In the genomic region with DNA sequence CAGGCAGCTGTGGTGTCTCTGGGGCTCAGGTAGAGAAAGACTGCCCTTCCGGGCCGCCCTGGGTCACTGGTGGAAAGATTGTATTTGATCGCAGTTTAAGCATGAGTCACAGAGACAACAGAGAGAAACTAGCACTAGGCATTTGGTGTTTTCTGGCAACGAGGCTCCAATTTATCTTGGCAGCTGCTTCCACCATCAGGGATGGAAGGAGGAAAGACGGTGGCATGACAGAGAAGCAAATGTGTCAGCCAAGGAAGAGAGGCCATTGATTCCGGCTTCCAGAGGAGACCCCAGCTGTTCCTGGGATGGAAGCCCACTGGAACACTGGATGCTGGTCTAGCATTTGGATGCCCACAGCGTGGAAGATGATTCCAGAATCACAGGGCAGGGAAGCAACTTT, we compare ENCODE assay signal across 9 mouse cellular contexts.
DNase-seq lines count a peak whose midpoint lies in the region; ATAC-seq and TF ChIP-seq lines count a peak whose summit lies in the region.
"Had no signal": no experiment of that assay in that cellular context is flagged by ENCODE, and none has a peak within 500 bp of the region (broad histone marks: within the 10 kb centered on the region; RNA-seq: fewer than 3 reads in every experiment).

No protein-coding gene starts in this region.

- H3K27ac ChIP-seq in cerebellum, adult 2 months (ENCODE audit: insufficient read depth, low read length) = peak overlapping the region; percentile 48; the same call in 1 of the 2 replicates
- peak overlapping the region; percentile 87 for H3K27ac ChIP-seq in layer of hippocampus, adult 2 months
- H3K27ac ChIP-seq: gastrocnemius, adult 2 months had no signal

- no peak overlapping the region for H3K4me3 ChIP-seq in cerebellum, adult 2 months (replicated peaks; ENCODE audit: insufficient read depth, low read depth, low read length)
- H3K4me3 ChIP-seq in layer of hippocampus, adult 2 months = no peak overlapping the region
- H3K4me3 ChIP-seq: gastrocnemius, adult 2 months had no signal

- POLR2A ChIA-PET in Patski (lab: Charles Lee) = no interaction called here

- TF ChIP-seq POLR2A in cerebellum, adult 2 months (IDR thresholded peaks at IDR 0.05; ENCODE audit: borderline replicate concordance, insufficient read depth, low read length) = no peak

- H3K27me3 ChIP-seq in Patski = peaks cover 3% of the 10 kb centered on the region
- no peaks in the 10 kb centered on the region for H3K27me3 ChIP-seq in cerebellum, adult 2 months (ENCODE audit: control insufficient read depth, insufficient read depth, low read length)

- in situ Hi-C loops in Patski (cut with MboI; ENCODE audit: low pct_unique_long_range_greater_than_20kb) = no loop called here

- no peak for TF ChIP-seq CTCF in Patski (IDR thresholded peaks at IDR 0.05)
- TF ChIP-seq CTCF in cerebellum, adult 2 months (IDR thresholded peaks at IDR 0.05; ENCODE audit: borderline replicate concordance, insufficient read depth, low read depth, low read length) = no peak
- no peak for TF ChIP-seq CTCF in layer of hippocampus, adult 2 months (conservative IDR thresholded peaks at IDR 0.05)

- peaks cover 16% of the 10 kb centered on the region for H3K4me1 ChIP-seq in cerebellum, adult 2 months (ENCODE audit: control insufficient read depth, insufficient read depth, low read length)

- 7% methylated on average over 7 of the region's 7 CpGs for WGBS in cerebellum, adult 2 months

- ATAC-seq in Patski = peak; percentile 35
- ATAC-seq in megakaryocyte-erythroid progenitor cell, adult 5-6 weeks (replicated peaks; ENCODE audit: low FRiP score, low TSS enrichment, poor library complexity, severe bottlenecking) = no peak

- DNase-seq in frontal cortex, postnatal 36 days (ENCODE audit: low spot score in 2 of 2) = peak; percentile 24 to 46
- DNase-seq in frontal cortex, postnatal 25 days (ENCODE audit: low spot score in 2 of 2) = no peak
- no peak for DNase-seq in Patski (ENCODE audit: low read depth, low spot score)
- DNase-seq in cerebellum, adult 2 months = peak; percentile 54 to 83
- peak; percentile 59 to 74 for DNase-seq in layer of hippocampus, adult 2 months (ENCODE audit: low spot score in 2 of 2)
- DNase-seq in lung, postnatal 4 days = no peak
- DNase-seq in urinary bladder, postnatal 4 days (ENCODE audit: low spot score in 2 of 2) = no peak
- DNase-seq: gastrocnemius, adult 2 months had no signal

- CTCF ChIA-PET in Patski (lab: Charles Lee) = no interaction called here

Comparison
In these comparisons a context has a peak if more than half of its experiments do, and no peak if none do; other contexts are left out.
1. DNase-seq: peak in frontal cortex, postnatal 36 days (2 of 2), cerebellum, adult 2 months (2 of 2) and layer of hippocampus, adult 2 months (2 of 2); none in frontal cortex, postnatal 25 days (0 of 2), Patski (single experiment), lung, postnatal 4 days (0 of 2) and urinary bladder, postnatal 4 days (0 of 2).